Mouse (Mus musculus) embryonic facial prominence, embryonic 11.5 days (tissue): Measurements from ENCODE around the gene Ltb4r2. TPM values are rescaled to one million over a fixed set of nuclear protein-coding genes. Genes with fewer than 3 reads are reported as not detected.
A peak's percentile ranks its signal among the peaks of the same experiment; 100 is the strongest.

Experiments used
- ATAC-seq: fragments of 200-750 bp; cut with Nextera tagmentation; replicated peaks from 2 replicates; pipeline ENCODE4 v1.8.0; 2017; ENCODE audit warnings: low read depth; ENCODE audit not compliant: insufficient number of reproducible peaks, low FRiP score, low TSS enrichment
- DNase-seq: peaks from one replicate; pipeline ENCODE4 v3.0.0-alpha.2; 2015; ENCODE audit warnings: low spot score
- H3K27ac ChIP-seq: fragments of 300-500 bp; sonication (generic); replicated peaks from 2 replicates; pipeline ENCODE4 v1.5.1; 2014; ENCODE audit warnings: mild to moderate bottlenecking, low read depth, low read length, control low read depth
- H3K27me3 ChIP-seq: fragments of 300-500 bp; sonication (generic); 2 replicates; pipeline ENCODE4 v1.6.1; 2014; ENCODE audit warnings: mild to moderate bottlenecking, low read length, moderate library complexity, mixed read lengths; ENCODE audit not compliant: control insufficient read depth, insufficient read depth
- H3K36me3 ChIP-seq: fragments of 300-500 bp; sonication (generic); replicated peaks from 2 replicates; pipeline ENCODE4 v1.6.1; 2014; ENCODE audit warnings: low read depth, mild to moderate bottlenecking, low read length, moderate library complexity, mixed read lengths; ENCODE audit not compliant: control insufficient read depth, insufficient read depth
- H3K4me1 ChIP-seq: fragments of 300-500 bp; sonication (generic); 2 replicates; pipeline ENCODE4 v1.6.1; 2014; ENCODE audit warnings: low read length, mixed read lengths; ENCODE audit not compliant: control insufficient read depth, insufficient read depth
- H3K4me2 ChIP-seq: fragments of 300-500 bp; sonication (generic); 2 replicates; pipeline ENCODE4 v1.6.1; 2014; ENCODE audit warnings: low read depth, mild to moderate bottlenecking, control low read depth, low read length, moderate library complexity
- H3K4me3 ChIP-seq: fragments of 300-500 bp; sonication (generic); 2 replicates; pipeline ENCODE4 v1.5.1; 2014; ENCODE audit warnings: low read depth, low read length, control low read depth
- H3K9ac ChIP-seq: fragments of 300-500 bp; sonication (generic); replicated peaks from 2 replicates; pipeline ENCODE4 v1.6.1; 2014; ENCODE audit warnings: mild to moderate bottlenecking, control low read depth, low read length
- H3K9me3 ChIP-seq: fragments of 300-500 bp; sonication (generic); replicated peaks from 2 replicates; pipeline ENCODE4 v1.6.1; 2016; ENCODE audit warnings: mild to moderate bottlenecking, low read length, inconsistent platforms, mixed read lengths; ENCODE audit not compliant: control insufficient read depth
- WGBS: fragments of 180-500 bp; shearing (Covaris S2); extraction: QIAGEN DNeasy Blood & Tissue Kit; methylation state at CpG from one replicate; pipeline ENCODE4 v1.1.7; 2014; 5-methylcytosine and 5-hydroxymethylcytosine counted together
- polyA plus RNA-seq: library from polyadenylated mRNA; unstranded; fragments of >200 nt; fragmentation: Nextera tagmentation; extraction: Ambion mirVana; gene quantifications from 2 replicates; pipeline ENCODE4 v1.2.1, GENCODE M21; 2014

Ltb4r2 gene
- polyA plus RNA-seq, 1 experiment from 2014 or later = 0.34 TPM

- H3K4me1 ChIP-seq = peaks cover 3% of the 10 kb centered on the region; the same call in 1 of the 2 replicates
- no peak overlapping the region for H3K4me3 ChIP-seq
- H3K27me3 ChIP-seq = no peaks in the 10 kb centered on the region
- WGBS = 46% methylated on average over 3 of the region's 3 CpGs
- no peaks in the 10 kb centered on the region for H3K9me3 ChIP-seq
- DNase-seq = no peak
- H3K36me3 ChIP-seq = no peaks in the 10 kb centered on the region
- no peak for ATAC-seq
- H3K4me2 ChIP-seq = no peak overlapping the region
- H3K9ac ChIP-seq = no peak overlapping the region
- no peak overlapping the region for H3K27ac ChIP-seq
Measured at GRCm38 (mm10) chr14:55777176-55777575, 15.9 kb downstream of the Ltb4r2 start.

DNA sequence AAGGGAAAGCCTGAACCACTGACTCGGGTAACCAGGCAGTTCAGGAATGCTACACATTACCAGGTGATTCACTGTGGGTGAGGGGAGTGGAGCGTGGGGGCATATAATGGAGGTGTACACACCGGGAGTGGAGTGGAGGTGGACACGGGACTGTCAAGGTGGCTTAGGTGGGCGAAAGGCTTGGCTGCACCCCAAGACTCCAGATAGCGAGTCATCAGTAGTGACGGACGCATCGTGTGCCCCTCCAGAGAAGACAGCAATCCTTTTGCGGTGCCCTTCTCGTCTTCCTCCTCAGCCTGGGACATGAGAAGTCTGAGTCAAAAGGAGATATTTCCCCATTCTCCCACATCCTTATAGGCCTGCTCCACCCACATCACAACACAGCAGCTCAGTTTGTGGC, 16.6 kb downstream of the Ltb4r2 start:
- DNase-seq (no peak), ATAC-seq (no peak)
- Histone ChIP-seq H3K36me3 (no peaks in the 10 kb centered on the region), H3K9ac (no peak overlapping the region), H3K27ac (no peak overlapping the region), H3K9me3 (no peaks in the 10 kb centered on the region), H3K4me1 (peaks cover 3% of the 10 kb centered on the region; the same call in 1 of the 2 replicates), H3K27me3 (no peaks in the 10 kb centered on the region), H3K4me3 (no peak overlapping the region), H3K4me2 (no peak overlapping the region)
- 92% methylated on average over 11 of the region's 11 CpGs for WGBS

GRCm38 (mm10) chr14:55778686-55779085, 17.5 kb downstream of the Ltb4r2 start:
- no peak overlapping the region for H3K27ac ChIP-seq
- no peak overlapping the region for H3K9ac ChIP-seq
- H3K27me3 ChIP-seq = no peaks in the 10 kb centered on the region
- DNase-seq (no peak), ATAC-seq (no peak)
- WGBS = 88% methylated on average over 15 of the region's 15 CpGs
- H3K9me3 ChIP-seq = no peaks in the 10 kb centered on the region
- H3K4me2 ChIP-seq = no peak overlapping the region
- peaks cover 3% of the 10 kb centered on the region; the same call in 1 of the 2 replicates for H3K4me1 ChIP-seq
- H3K4me3 ChIP-seq = no peak overlapping the region
- no peaks in the 10 kb centered on the region for H3K36me3 ChIP-seq

GRCm38 (mm10) chr14:55779656-55780055, 18.4 kb downstream of the Ltb4r2 start:
- 66% methylated on average over 16 of the region's 16 CpGs for WGBS
- H3K9ac ChIP-seq = 0 out of 2 replicates have a peak overlapping the region, but pooled peaks have one; percentile 18
- no peaks in the 10 kb centered on the region for H3K9me3 ChIP-seq
- no peak overlapping the region for H3K27ac ChIP-seq
- H3K4me1 ChIP-seq = peaks cover 3% of the 10 kb centered on the region; the same call in 1 of the 2 replicates
- H3K36me3 ChIP-seq = no peaks in the 10 kb centered on the region
- H3K4me3 ChIP-seq = no peak overlapping the region
- H3K4me2 ChIP-seq = no peak overlapping the region
- no peaks in the 10 kb centered on the region; the same call in 1 of the 2 replicates for H3K27me3 ChIP-seq
- ATAC-seq (no peak), DNase-seq (no peak)

DNA sequence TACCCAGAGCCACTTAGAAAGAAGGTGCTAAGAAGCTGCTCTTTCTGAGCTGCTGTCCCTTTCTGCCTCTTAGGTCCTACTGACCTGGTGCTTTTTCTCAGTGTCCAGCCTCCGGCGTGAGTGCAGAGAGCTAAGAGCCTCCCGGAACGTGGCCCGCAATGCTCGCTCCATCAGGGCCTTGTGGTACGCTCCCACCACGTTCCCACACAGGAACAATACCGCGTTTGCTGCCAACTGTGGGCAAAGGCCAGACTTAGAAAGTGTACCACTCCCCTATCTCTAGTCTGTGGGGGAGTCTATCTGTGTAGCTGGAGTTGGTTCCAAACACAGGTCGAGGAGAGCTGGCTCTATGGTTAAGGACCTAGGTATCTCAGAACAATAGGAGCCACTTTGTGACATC, 19.5 kb downstream of the Ltb4r2 start:
- no peaks in the 10 kb centered on the region; the same call in 1 of the 2 replicates for H3K27me3 ChIP-seq
- H3K36me3 ChIP-seq = no peaks in the 10 kb centered on the region
- no peak overlapping the region for H3K4me2 ChIP-seq
- H3K4me3 ChIP-seq = no peak overlapping the region
- 79% methylated on average over 11 of the region's 11 CpGs for WGBS
- H3K9ac ChIP-seq = no peak overlapping the region
- no peak overlapping the region for H3K27ac ChIP-seq
- ATAC-seq (no peak), DNase-seq (no peak)
- peaks cover 3% of the 10 kb centered on the region; the same call in 1 of the 2 replicates for H3K4me1 ChIP-seq
- H3K9me3 ChIP-seq = no peaks in the 10 kb centered on the region

DNA sequence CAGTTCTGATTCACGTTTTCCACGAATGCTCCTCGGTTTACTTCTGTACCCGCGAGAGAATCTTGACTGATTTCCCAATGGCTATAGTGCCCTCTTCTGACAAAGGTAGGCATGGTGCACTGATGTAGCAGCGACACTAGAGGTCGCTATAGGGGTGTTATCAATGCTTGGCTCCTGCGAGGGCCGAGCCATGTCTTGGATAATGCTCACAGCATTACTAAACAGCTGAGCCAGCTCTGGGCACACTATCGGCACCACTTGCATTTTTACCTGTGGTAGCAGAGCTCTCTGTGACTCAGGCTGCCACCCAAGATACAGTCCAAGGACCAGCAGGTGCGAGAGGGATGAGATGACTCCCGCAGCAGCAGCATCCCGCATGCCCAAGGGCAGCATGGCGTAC, 20.1 kb downstream of the Ltb4r2 start:
- Histone ChIP-seq H3K4me1 (peaks cover 3% of the 10 kb centered on the region; the same call in 1 of the 2 replicates), H3K36me3 (no peaks in the 10 kb centered on the region), H3K27me3 (no peaks in the 10 kb centered on the region; the same call in 1 of the 2 replicates), H3K9me3 (no peaks in the 10 kb centered on the region), H3K9ac (no peak overlapping the region), H3K4me2 (peak overlapping the region; percentile 19), H3K4me3 (no peak overlapping the region), H3K27ac (no peak overlapping the region)
- ATAC-seq = peak; percentile 36; the same call in 1 of the 2 replicates
- WGBS = 11% methylated on average over 14 of the region's 14 CpGs
- DNase-seq = peak; percentile 91

- 32% methylated on average over 9 of the region's 9 CpGs for WGBS
- peaks cover 3% of the 10 kb centered on the region; the same call in 1 of the 2 replicates for H3K4me1 ChIP-seq
- no peaks in the 10 kb centered on the region for H3K36me3 ChIP-seq
- peak overlapping the region; percentile 86 for H3K4me2 ChIP-seq
- no peaks in the 10 kb centered on the region for H3K9me3 ChIP-seq
- no peaks in the 10 kb centered on the region; the same call in 1 of the 2 replicates for H3K27me3 ChIP-seq
- H3K27ac ChIP-seq = no peak overlapping the region; the same call in 1 of the 2 replicates
- H3K9ac ChIP-seq = 0 out of 2 replicates have a peak overlapping the region, but pooled peaks have one; percentile 1
- no peak for DNase-seq
- ATAC-seq = no peak
- peak overlapping the region; percentile 46 for H3K4me3 ChIP-seq
Measured at GRCm38 (mm10) chr14:55782361-55782960, 21.2 kb downstream of the Ltb4r2 start.
